Mouse (Mus musculus): Measurements from ENCODE around the gene Olfr1462. TPM values are rescaled to one million over a fixed set of nuclear protein-coding genes. Genes with fewer than 3 reads are reported as not detected.

Olfr1462 gene
- not detected in 2 replicates for polyA plus RNA-seq (2012; ENCODE audit: insufficient read depth, insufficient read length, missing spikeins)

DNA sequence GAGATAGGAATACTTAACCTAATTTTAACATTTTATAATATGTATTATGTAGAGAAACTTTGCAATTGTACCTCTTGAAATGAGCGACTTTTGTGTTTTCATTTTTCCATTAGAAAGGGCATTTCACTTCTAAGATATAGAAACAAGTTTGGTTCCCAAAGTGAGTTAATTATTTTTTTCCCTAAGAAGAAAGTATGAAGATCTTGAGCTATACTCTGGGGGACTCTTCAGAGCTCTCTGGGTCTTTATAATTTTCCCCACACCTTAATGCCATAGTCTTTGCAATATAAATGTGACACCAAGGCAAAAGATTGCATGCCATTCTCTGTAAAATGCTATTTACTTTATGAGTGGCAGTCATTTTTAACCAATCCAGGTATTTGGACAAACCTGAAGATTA lies at the start of gene Olfr1462:
TSS of gene Olfr1462 (plus strand) at position 301 of the 400 bp plus-strand sequence.
- Histone ChIP-seq H3K4me3 (ENCODE audit: insufficient read depth, low read depth, low read length) (no peak within 1 kb of the TSS), H3K4me1 (ENCODE audit: control insufficient read depth, insufficient read depth, insufficient read length, low read length) (no peaks in the 10 kb centered on the region), H3K27ac (replicated peaks; ENCODE audit: low read depth, low read length) (no peak within 1 kb of the TSS)

DNA sequence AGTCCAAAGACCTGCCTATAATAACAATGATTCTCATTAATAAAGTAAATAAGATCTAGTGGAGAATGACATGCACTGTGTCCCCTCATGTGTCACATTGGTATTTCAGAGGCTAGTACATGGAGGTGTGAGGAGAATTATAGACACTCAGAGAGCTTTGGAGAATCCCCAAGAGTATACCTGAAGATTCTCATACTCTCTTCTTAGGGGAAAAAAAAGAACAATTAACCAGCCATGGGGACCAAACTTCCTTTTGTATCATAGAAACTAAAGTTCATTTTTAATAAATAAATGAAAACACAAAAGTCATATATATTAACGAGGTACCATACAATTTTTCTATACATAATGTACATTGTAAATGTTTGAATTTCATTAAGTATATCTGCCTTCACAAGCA lies 36.1 kb upstream of the Olfr1462 start, which contains the start of gene Olfr1459:
TSS of gene Olfr1459 (minus strand) at position 101 of the 400 bp plus-strand sequence.
- Histone ChIP-seq H3K4me1 (ENCODE audit: control insufficient read depth, insufficient read depth, insufficient read length, low read length) (no peaks in the 10 kb centered on the region), H3K4me3 (ENCODE audit: insufficient read depth, low read depth, low read length) (no peak within 1 kb of the TSS), H3K27ac (replicated peaks; ENCODE audit: low read depth, low read length) (no peak within 1 kb of the TSS)

- Histone ChIP-seq H3K27ac (replicated peaks; ENCODE audit: low read depth, low read length) (no peak within 1 kb of the TSS), H3K4me1 (ENCODE audit: control insufficient read depth, insufficient read depth, insufficient read length, low read length) (no peaks in the 10 kb centered on the region), H3K4me3 (ENCODE audit: insufficient read depth, low read depth, low read length) (no peak within 1 kb of the TSS)
Observed at GRCm38 (mm10) chr19:13162700-13163099, 22.8 kb upstream of the Olfr1462 start, which contains the start of gene Olfr1461. Olfr1461 (plus strand) TSS chr19:13163000.

- Histone ChIP-seq H3K4me1 (ENCODE audit: control insufficient read depth, insufficient read depth, insufficient read length, low read length) (no peaks in the 10 kb centered on the region), H3K27ac (replicated peaks; ENCODE audit: low read depth, low read length) (no peak overlapping the region), H3K4me3 (ENCODE audit: insufficient read depth, low read depth, low read length) (no peak overlapping the region)
Observed at GRCm38 (mm10) chr19:13221666-13222065, 36.1 kb downstream of the Olfr1462 start.

DNA sequence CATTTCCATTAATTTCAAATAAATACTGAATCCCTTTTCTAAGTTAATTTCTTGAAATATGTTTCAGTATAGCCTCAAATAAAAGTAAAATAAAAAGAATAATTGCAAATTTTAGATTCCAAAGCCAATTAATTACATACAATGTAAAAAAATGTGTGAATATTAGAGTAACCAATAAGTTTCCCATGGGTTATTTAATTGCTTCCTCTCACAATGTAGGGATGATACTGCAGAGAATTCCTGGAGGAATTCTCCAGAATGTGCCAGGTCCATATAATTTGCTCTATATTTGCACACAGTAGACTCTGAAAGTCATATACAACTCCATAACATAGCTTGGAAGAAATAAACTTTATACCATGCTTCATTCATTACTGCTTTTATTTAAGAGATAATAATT lies 45.5 kb downstream of the Olfr1462 start, which contains the start of gene Olfr1463:
TSS of gene Olfr1463 (plus strand) at position 301 of the 400 bp plus-strand sequence.
- H3K4me3 ChIP-seq (ENCODE audit: insufficient read depth, low read depth, low read length), result no peak within 1 kb of the TSS
- H3K4me1 ChIP-seq (ENCODE audit: control insufficient read depth, insufficient read depth, insufficient read length, low read length), result no peaks in the 10 kb centered on the region

More for the DNA sequence above, 45.5 kb downstream of the Olfr1462 start, which contains the start of gene Olfr1463:
- no peak within 1 kb of the TSS for H3K27ac ChIP-seq (replicated peaks; ENCODE audit: low read depth, low read length)

Other genes starting within 250 kb of the Olfr1462 start
- not detected in 2 replicates for gene Olfr1450, start 235.5 kb upstream of the Olfr1462 start, polyA plus RNA-seq (2012; ENCODE audit: insufficient read depth, insufficient read length, missing spikeins)
- gene Olfr1451, start 190.7 kb upstream of the Olfr1462 start, polyA plus RNA-seq (2012; ENCODE audit: insufficient read depth, insufficient read length, missing spikeins), result not detected in 2 replicates
- gene Olfr1453, start 157.4 kb upstream of the Olfr1462 start, polyA plus RNA-seq (2012; ENCODE audit: insufficient read depth, insufficient read length, missing spikeins), result not detected in 2 replicates
- gene Olfr1454, start 125.1 kb upstream of the Olfr1462 start, polyA plus RNA-seq (2012; ENCODE audit: insufficient read depth, insufficient read length, missing spikeins), result not detected in 2 replicates
- gene Olfr1457, start 87.8 kb upstream of the Olfr1462 start, polyA plus RNA-seq (2012; ENCODE audit: insufficient read depth, insufficient read length, missing spikeins), result not detected in 2 replicates
- not detected in 2 replicates for gene Olfr1458, start 79.0 kb upstream of the Olfr1462 start, polyA plus RNA-seq (2012; ENCODE audit: insufficient read depth, insufficient read length, missing spikeins)
- gene Olfr1459, start 36.2 kb upstream of the Olfr1462 start, polyA plus RNA-seq (2012; ENCODE audit: insufficient read depth, insufficient read length, missing spikeins), result not detected in 2 replicates
- not detected in 2 replicates for gene Olfr1461, start 22.7 kb upstream of the Olfr1462 start, polyA plus RNA-seq (2012; ENCODE audit: insufficient read depth, insufficient read length, missing spikeins)
- not detected in 2 replicates for gene Olfr1463, start 45.6 kb downstream of the Olfr1462 start, polyA plus RNA-seq (2012; ENCODE audit: insufficient read depth, insufficient read length, missing spikeins)
- not detected in 2 replicates for gene Olfr1465, start 129.8 kb downstream of the Olfr1462 start, polyA plus RNA-seq (2012; ENCODE audit: insufficient read depth, insufficient read length, missing spikeins)
- not detected in 2 replicates for gene Olfr1466, start 153.1 kb downstream of the Olfr1462 start, polyA plus RNA-seq (2012; ENCODE audit: insufficient read depth, insufficient read length, missing spikeins)
- not detected in 2 replicates for gene Olfr1467, start 176.5 kb downstream of the Olfr1462 start, polyA plus RNA-seq (2012; ENCODE audit: insufficient read depth, insufficient read length, missing spikeins)
- gene Olfr1469, start 222.1 kb downstream of the Olfr1462 start, polyA plus RNA-seq (2012; ENCODE audit: insufficient read depth, insufficient read length, missing spikeins), result not detected in 2 replicates